ENCODE assay signal across 19 mouse cellular contexts in the genomic region with DNA sequence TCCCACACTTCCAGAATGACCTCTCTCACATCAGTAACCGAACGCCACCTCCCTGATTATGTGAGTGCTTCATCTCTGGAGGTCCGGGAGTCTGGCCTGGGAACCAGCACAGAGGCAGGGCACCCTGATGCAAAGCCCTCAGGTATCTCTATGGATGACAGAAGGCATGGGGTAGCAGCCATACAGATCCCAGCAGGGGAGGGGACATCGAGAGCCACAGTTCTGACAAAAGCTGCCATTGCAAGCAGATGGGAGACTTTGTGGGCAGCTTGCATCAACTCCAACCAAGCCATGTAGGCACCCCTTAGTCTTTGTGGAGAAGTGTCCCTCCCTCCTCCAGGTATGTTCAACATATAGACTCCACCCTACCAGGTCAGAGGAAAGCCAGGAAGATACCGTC. TPM values are rescaled to one million over a fixed set of nuclear protein-coding genes. Genes with fewer than 3 reads are reported as not detected.
"Had no signal": no experiment of that assay in that cellular context is flagged by ENCODE, and none has a peak within 500 bp of the region (broad histone marks: within the 10 kb centered on the region; RNA-seq: fewer than 3 reads in every experiment).

No protein-coding gene starts in this region.

- DNase-seq: liver, postnatal 0 days; lung, adult 2 months; lung, postnatal 14 days; lung, postnatal 36 days; retina, postnatal 1 day; right cerebral cortex, adult 18-20 months; right cerebral cortex, postnatal 25 days; right cerebral cortex, postnatal 4 days; spleen, adult 18-20 months; thymus, adult 18-20 months; thymus, postnatal 14 days; thymus, postnatal 36 days had no signal

- H3K4me2 ChIP-seq: lung, embryonic 15.5 days; midbrain, embryonic 11.5 days; midbrain, embryonic 13.5 days; midbrain, embryonic 15.5 days had no signal

- H3K36me3 ChIP-seq: lung, embryonic 15.5 days; midbrain, embryonic 13.5 days; midbrain, embryonic 15.5 days had no signal

- H3K9me3 ChIP-seq: lung, embryonic 15.5 days; midbrain, embryonic 13.5 days; midbrain, embryonic 15.5 days had no signal

- H3K9ac ChIP-seq: liver, postnatal 0 days; lung, embryonic 15.5 days; midbrain, embryonic 13.5 days; midbrain, embryonic 15.5 days had no signal

- H3K4me3 ChIP-seq: lung, embryonic 15.5 days; megakaryocyte, embryonic 14.5 days; midbrain, embryonic 13.5 days; midbrain, embryonic 15.5 days had no signal

- H3K27ac ChIP-seq: lung, embryonic 15.5 days; macrophage; midbrain, embryonic 13.5 days; midbrain, embryonic 15.5 days had no signal

- H3K4me1 ChIP-seq: lung, embryonic 15.5 days; megakaryocyte, embryonic 14.5 days had no signal

- H3K27me3 ChIP-seq: lung, embryonic 15.5 days; megakaryocyte, embryonic 14.5 days; midbrain, embryonic 13.5 days; midbrain, embryonic 15.5 days had no signal

- ATAC-seq: liver, postnatal 0 days; lung, postnatal 0 days; midbrain, embryonic 13.5 days; midbrain, embryonic 15.5 days had no signal

RNA-seq across cellular contexts. Expression of a gene that starts 20.2 kb away (rescaled TPM):
- polyA plus RNA-seq: liver, postnatal 0 days; macrophage had no signal
